Mouse (Mus musculus) MEL (cell line): ENCODE measurements around the gene Fto.

Source experiments
- CHD1 ChIP-seq: IDR thresholded peaks from 2 replicates; pipeline ENCODE4 v1.6.1; 2012; ENCODE audit warnings: low read depth, mild to moderate bottlenecking, inconsistent platforms, low read length, improper control_type of control experiment
- CTCF ChIP-seq, 3 experiments: IDR thresholded peaks in 2 of 3; conservative IDR thresholded peaks in 1 of 3; 2 replicates each; pipeline ENCODE4 v1.5.1; 2011 to 2012; ENCODE audit warnings: low read length in 3 of 3, low read depth in 2 of 3, mild to moderate bottlenecking in 2 of 3, improper control_type of control experiment in 1 of 3, inconsistent platforms in 1 of 3, mixed read lengths in 1 of 3, moderate library complexity in 1 of 3; ENCODE audit not compliant: control insufficient read depth in 1 of 3, insufficient read depth in 1 of 3, poor library complexity in 1 of 3, severe bottlenecking in 1 of 3
- ELF1 ChIP-seq: IDR thresholded peaks from 2 replicates; pipeline ENCODE4 v1.6.1; 2014; ENCODE audit warnings: low read depth, mild to moderate bottlenecking, inconsistent platforms, low read length, improper control_type of control experiment, moderate library complexity
- ETS1 ChIP-seq: IDR thresholded peaks from 2 replicates; pipeline ENCODE4 v1.6.1; 2012; ENCODE audit warnings: low read depth, mild to moderate bottlenecking, inconsistent platforms, low read length, improper control_type of control experiment, moderate library complexity
- MXI1 ChIP-seq: IDR thresholded peaks from 2 replicates; pipeline ENCODE4 v1.6.1; 2011; ENCODE audit warnings: mild to moderate bottlenecking, low read depth, low read length, improper control_type of control experiment
- NELFE ChIP-seq: IDR thresholded peaks from 2 replicates; pipeline ENCODE4 v1.6.1; 2011; ENCODE audit warnings: low read depth, low read length, improper control_type of control experiment
- NRF1 ChIP-seq: IDR thresholded peaks from 2 replicates; pipeline ENCODE4 v1.6.1; 2014; ENCODE audit warnings: low read depth, mild to moderate bottlenecking, inconsistent platforms, low read length, improper control_type of control experiment, moderate library complexity; ENCODE audit not compliant: poor library complexity, insufficient read depth, severe bottlenecking
- POLR2A ChIP-seq, 2 experiments: IDR thresholded peaks; 2 replicates each; pipeline ENCODE4 v1.6.1; 2011 to 2012; ENCODE audit warnings: low read length in 2 of 2, mild to moderate bottlenecking in 2 of 2, control low read depth in 1 of 2, improper control_type of control experiment in 1 of 2, low read depth in 1 of 2, moderate library complexity in 1 of 2; ENCODE audit not compliant: control insufficient read depth in 1 of 2, insufficient read depth in 1 of 2, poor library complexity in 1 of 2
- TBP ChIP-seq: IDR thresholded peaks from 2 replicates; pipeline ENCODE4 v1.8.0; 2011; ENCODE audit warnings: low read depth, low read length, improper control_type of control experiment

GRCm38 (mm10) chr8:91444636-91445410 lies 131.5 kb downstream of the Fto start:
- TF ChIP-seq ETS1: no peak
- TF ChIP-seq POLR2A (IDR thresholded peaks at IDR 0.05; ENCODE audit: control insufficient read depth in 1 of 2, insufficient read depth in 1 of 2, low read depth in 1 of 2, low read length in 2 of 2, poor library complexity in 1 of 2): no peak
- no peak for TF ChIP-seq CTCF (IDR thresholded peaks at IDR 0.05 in 2 of 3, conservative IDR thresholded peaks at IDR 0.05 in 1 of 3; ENCODE audit: control insufficient read depth in 1 of 3, insufficient read depth in 1 of 3, low read depth in 2 of 3, low read length in 3 of 3, poor library complexity in 1 of 3, severe bottlenecking in 1 of 3)
- TF ChIP-seq MXI1: no peak
- TF ChIP-seq NRF1: no peak
- TF ChIP-seq ELF1: no peak
- TF ChIP-seq TBP: no peak
- no peak for TF ChIP-seq CHD1
- no peak for TF ChIP-seq NELFE
